Mouse (Mus musculus): ENCODE results near the gene Hist1h3a. TPM values are rescaled to one million over a fixed set of nuclear protein-coding genes. Genes with fewer than 3 reads are reported as not detected.
"Not testable (repeated sequence)": the region's sequence is repeated elsewhere in the genome, so short reads cannot be mapped to it uniquely, and the experiment has no call there.

Hist1h3a gene
- polyA plus RNA-seq, 1 experiment from 2014 or later, result 8.3 TPM

GRCm38 (mm10) chr13:23747081-23747891 is 14.9 kb downstream of the Hist1h3a start:
- Histone ChIP-seq H3K27ac (peak overlapping the region; percentile 99), H3K4me3 (replicated peaks) (peak overlapping the region; percentile 59), H3K4me2 (peak overlapping the region; percentile 67), H3K4me1 (replicated peaks) (peaks cover 50% of the 10 kb centered on the region), H3K9ac (peak overlapping the region; percentile 77), H3K9me3 (replicated peaks) (no peaks in the 10 kb centered on the region), H3K36me3 (no peaks in the 10 kb centered on the region), H3K27me3 (no peaks in the 10 kb centered on the region)
- 4% methylated on average over 13 of the region's 13 CpGs for WGBS (ENCODE audit: insufficient replicate concordance)
- DNase-seq (peak; percentile 66), ATAC-seq (ENCODE audit: low read depth) (peak; percentile 21)

- H3K9me3 ChIP-seq (replicated peaks); H3K36me3 ChIP-seq; H3K27me3 ChIP-seq: not testable (repeated sequence)
- ATAC-seq (ENCODE audit: low read depth) (peak; percentile 77), DNase-seq (peak; percentile 89)
- H3K4me1 ChIP-seq (replicated peaks), result peaks cover 58% of the 10 kb centered on the region
- peak within 1 kb of the TSS; percentile 77 for H3K9ac ChIP-seq
- peak within 1 kb of the TSS; percentile 67 for H3K4me2 ChIP-seq
- H3K4me3 ChIP-seq (replicated peaks), result peak within 1 kb of the TSS; percentile 59
- peak within 1 kb of the TSS; percentile 99 for H3K27ac ChIP-seq
- under 1% methylated on average over 45 of the region's 58 CpGs for WGBS (ENCODE audit: insufficient replicate concordance)
These were observed 15.7 kb downstream of the Hist1h3a start, which contains the start of gene Hist1h2bb for GRCm38 (mm10) chr13:23746201-23747080. Gene Hist1h2bb, plus strand, starts transcription at chr13:23746734.

- under 1% methylated on average over 28 of the region's 28 CpGs for WGBS (ENCODE audit: insufficient replicate concordance)
These were observed 16.6 kb downstream of the Hist1h3a start, which contains the start of gene Hist1h3c for GRCm38 (mm10) chr13:23745381-23746161. Gene Hist1h3c, minus strand, starts transcription at chr13:23745602.

GRCm38 (mm10) chr13:23744421-23745380 is 17.5 kb downstream of the Hist1h3a start:
- Histone ChIP-seq H3K4me1 (replicated peaks) (peaks cover 58% of the 10 kb centered on the region), H3K9me3 (replicated peaks) (no peaks in the 10 kb centered on the region), H3K27me3 (no peaks in the 10 kb centered on the region), H3K4me2 (peak overlapping the region; percentile 67), H3K9ac (peak overlapping the region; percentile 82), H3K27ac (peak overlapping the region; percentile 99), H3K36me3 (no peaks in the 10 kb centered on the region), H3K4me3 (replicated peaks) (peak overlapping the region; percentile 57)
- DNase-seq (peak; percentile 71), ATAC-seq (ENCODE audit: low read depth) (no peak)
- WGBS (ENCODE audit: insufficient replicate concordance), result 1% methylated on average over 18 of the region's 36 CpGs

More at GRCm38 (mm10) chr13:23745381-23746161, 16.6 kb downstream of the Hist1h3a start, which contains the start of gene Hist1h3c:
- Histone ChIP-seq H3K36me3 (no peaks in the 10 kb centered on the region), H3K9ac (peak within 1 kb of the TSS; percentile 82), H3K4me2 (peak within 1 kb of the TSS; percentile 67), H3K9me3 (replicated peaks) (no peaks in the 10 kb centered on the region), H3K27me3 (no peaks in the 10 kb centered on the region), H3K27ac (peak within 1 kb of the TSS; percentile 99), H3K4me3 (replicated peaks) (peak within 1 kb of the TSS; percentile 59), H3K4me1 (replicated peaks) (peaks cover 63% of the 10 kb centered on the region)
- DNase-seq (peak; percentile 83), ATAC-seq (ENCODE audit: low read depth) (peak; percentile 55)

- H3K9me3 ChIP-seq (replicated peaks), result no peaks in the 10 kb centered on the region
- H3K36me3 ChIP-seq, result no peaks in the 10 kb centered on the region
- peak overlapping the region; percentile 82 for H3K9ac ChIP-seq
- 52% methylated on average over 4 of the region's 4 CpGs for WGBS (ENCODE audit: insufficient replicate concordance)
- H3K4me3 ChIP-seq (replicated peaks), result peak overlapping the region; percentile 57
- no peaks in the 10 kb centered on the region for H3K27me3 ChIP-seq
- peaks cover 53% of the 10 kb centered on the region for H3K4me1 ChIP-seq (replicated peaks)
- DNase-seq (no peak), ATAC-seq (ENCODE audit: low read depth) (no peak)
- H3K4me2 ChIP-seq, result peak overlapping the region; percentile 67
- H3K27ac ChIP-seq, result peak overlapping the region; percentile 99
These were observed 18.2 kb downstream of the Hist1h3a start for GRCm38 (mm10) chr13:23743963-23744362.

GRCm38 (mm10) chr13:23743215-23743614 is 19.0 kb downstream of the Hist1h3a start:
- Histone ChIP-seq H3K4me2 (peak overlapping the region; percentile 54), H3K36me3 (no peaks in the 10 kb centered on the region), H3K27me3 (no peaks in the 10 kb centered on the region), H3K9ac (peak overlapping the region; percentile 67), H3K4me1 (replicated peaks) (peaks cover 48% of the 10 kb centered on the region), H3K4me3 (replicated peaks) (peak overlapping the region; percentile 32), H3K9me3 (replicated peaks) (no peaks in the 10 kb centered on the region), H3K27ac (peak overlapping the region; percentile 89)
- ATAC-seq (ENCODE audit: low read depth) (no peak), DNase-seq (no peak)
- 82% methylated on average over 5 of the region's 5 CpGs for WGBS (ENCODE audit: insufficient replicate concordance)

- Histone ChIP-seq H3K27ac (peak overlapping the region; percentile 89), H3K36me3 (no peaks in the 10 kb centered on the region), H3K9ac (peak overlapping the region; percentile 73), H3K9me3 (replicated peaks) (no peaks in the 10 kb centered on the region), H3K27me3 (no peaks in the 10 kb centered on the region), H3K4me1 (replicated peaks) (peaks cover 44% of the 10 kb centered on the region), H3K4me3 (replicated peaks) (peak overlapping the region; percentile 34), H3K4me2 (peak overlapping the region; percentile 53)
- DNase-seq, result no peak
- no peak for ATAC-seq (ENCODE audit: low read depth)
These were observed 20.2 kb downstream of the Hist1h3a start for GRCm38 (mm10) chr13:23742007-23742406.

- no peak for DNase-seq
- peak overlapping the region; percentile 82 for H3K4me2 ChIP-seq
- WGBS (ENCODE audit: insufficient replicate concordance), result 13% methylated on average over 5 of the region's 5 CpGs
- H3K27ac ChIP-seq, result peak overlapping the region; percentile 100
- no peaks in the 10 kb centered on the region for H3K9me3 ChIP-seq (replicated peaks)
- ATAC-seq (ENCODE audit: low read depth), result no peak
- H3K4me3 ChIP-seq (replicated peaks), result peak overlapping the region; percentile 65
- peak overlapping the region; percentile 92 for H3K9ac ChIP-seq
- H3K36me3 ChIP-seq, result no peaks in the 10 kb centered on the region
- peaks cover 43% of the 10 kb centered on the region for H3K4me1 ChIP-seq (replicated peaks)
- no peaks in the 10 kb centered on the region for H3K27me3 ChIP-seq
These were observed 21.3 kb downstream of the Hist1h3a start for GRCm38 (mm10) chr13:23740910-23741309.

GRCm38 (mm10) chr13:23740256-23740840 is 21.8 kb downstream of the Hist1h3a start:
- DNase-seq (no peak), ATAC-seq (ENCODE audit: low read depth) (no peak)
- Histone ChIP-seq H3K36me3 (no peaks in the 10 kb centered on the region), H3K27me3 (no peaks in the 10 kb centered on the region), H3K9me3 (replicated peaks) (no peaks in the 10 kb centered on the region), H3K9ac (peak overlapping the region; percentile 92), H3K27ac (peak overlapping the region; percentile 100), H3K4me3 (replicated peaks) (peak overlapping the region; percentile 65), H3K4me2 (peak overlapping the region; percentile 82), H3K4me1 (replicated peaks) (peaks cover 43% of the 10 kb centered on the region)
- 16% methylated on average over 13 of the region's 13 CpGs for WGBS (ENCODE audit: insufficient replicate concordance)

GRCm38 (mm10) chr13:23739922-23740252 is 22.3 kb downstream of the Hist1h3a start:
- no peaks in the 10 kb centered on the region for H3K27me3 ChIP-seq
- no peaks in the 10 kb centered on the region for H3K9me3 ChIP-seq (replicated peaks)
- H3K9ac ChIP-seq, result peak overlapping the region; percentile 92
- H3K4me1 ChIP-seq (replicated peaks), result peaks cover 43% of the 10 kb centered on the region
- no peaks in the 10 kb centered on the region for H3K36me3 ChIP-seq
- H3K27ac ChIP-seq, result peak overlapping the region; percentile 100
- peak overlapping the region; percentile 82 for H3K4me2 ChIP-seq
- under 1% methylated on average over 14 of the region's 14 CpGs for WGBS (ENCODE audit: insufficient replicate concordance)
- DNase-seq (no peak), ATAC-seq (ENCODE audit: low read depth) (no peak)
- H3K4me3 ChIP-seq (replicated peaks), result peak overlapping the region; percentile 65
